Mouse (Mus musculus) monocyte, adult 2 months (primary cell): ENCODE results near the gene Trpv2.
A peak's percentile ranks its signal among the peaks of the same experiment; 100 is the strongest.

ENCODE experiments used
- DNase-seq, 2 experiments: peaks; one replicate each; pipeline ENCODE4 v3.0.0; 2022; ENCODE audit warnings: low spot score in 2 of 2, low read depth in 1 of 2

The Trpv2 gene

DNA sequence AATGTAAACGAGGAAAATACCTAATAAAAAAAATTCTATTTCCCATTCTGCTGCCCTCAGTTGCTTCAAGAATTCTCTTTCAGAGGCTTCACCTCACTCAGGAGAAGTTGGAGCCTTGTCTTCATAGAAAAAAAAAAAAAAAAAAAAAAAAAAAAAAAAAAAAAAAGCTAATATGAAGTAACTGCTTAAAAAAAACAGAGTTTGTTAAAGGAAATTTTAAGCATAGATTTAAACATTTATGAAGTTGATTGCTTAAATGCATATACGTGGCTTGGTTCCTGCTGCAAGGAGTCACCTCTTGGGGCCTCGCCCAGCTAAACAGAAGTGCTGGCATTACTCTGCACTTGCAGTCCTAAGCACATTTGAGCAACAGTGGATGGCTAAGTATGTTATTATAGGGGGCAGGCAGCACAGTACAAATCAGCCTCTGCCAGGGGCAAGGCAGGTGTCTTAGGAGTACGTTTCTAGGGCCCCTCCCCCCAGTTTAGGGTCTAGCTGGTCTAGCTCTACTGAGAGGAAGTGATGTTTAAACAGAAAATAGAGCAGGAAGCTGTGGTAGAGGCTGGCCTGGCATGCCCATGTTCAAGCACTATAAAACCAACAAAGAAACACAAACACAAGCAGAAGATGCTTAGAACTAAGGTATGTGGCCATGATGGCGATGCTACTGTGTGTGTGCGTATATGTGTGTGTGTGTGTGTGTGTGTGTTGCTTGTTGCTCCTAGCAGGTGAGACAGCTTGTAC lies at the start of gene Trpv2:
Gene Trpv2 (plus strand): TSS at position 528 of the 744 bp plus-strand sequence.
- DNase-seq, result no peak

DNA sequence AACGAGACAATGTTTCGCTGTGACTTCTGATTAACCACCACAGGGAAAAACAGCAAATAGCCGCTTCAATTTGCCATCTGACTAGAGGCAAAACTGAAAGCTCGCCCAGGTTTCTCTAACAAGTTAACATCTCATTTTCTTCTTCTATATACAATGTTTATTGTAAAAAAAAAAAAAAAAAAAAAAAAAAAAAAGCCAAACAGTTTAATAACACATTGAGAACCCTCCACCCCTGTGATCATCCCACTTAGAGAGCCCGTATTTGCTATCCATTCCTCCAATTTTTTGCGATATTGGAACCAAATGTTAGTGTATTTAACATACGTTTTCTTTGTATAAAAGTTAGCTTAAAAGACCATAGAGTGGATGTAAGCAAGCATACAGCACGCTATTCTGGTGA lies 37.2 kb upstream of the Trpv2 start:
- DNase-seq, result no peak

DNA sequence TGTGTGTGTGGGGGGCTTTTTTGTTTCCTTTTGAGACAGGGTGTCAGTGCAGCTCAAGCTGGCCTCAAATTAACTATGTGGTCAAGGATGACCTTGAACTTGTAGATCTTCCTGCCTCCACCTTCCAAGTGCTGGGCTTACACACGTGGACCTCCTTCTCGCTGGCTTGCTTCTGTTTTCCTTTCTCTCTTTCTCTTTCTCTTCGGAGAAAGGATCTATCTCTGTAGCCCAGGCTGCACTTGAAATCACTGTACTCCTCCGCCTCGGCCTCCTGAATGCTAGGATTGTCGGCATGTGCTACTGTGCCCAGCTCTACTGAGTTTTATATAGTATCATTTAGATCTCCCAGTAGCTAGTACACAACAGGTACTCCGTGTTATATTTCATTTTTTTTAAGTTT lies 36.7 kb upstream of the Trpv2 start:
- DNase-seq, result no peak

DNA sequence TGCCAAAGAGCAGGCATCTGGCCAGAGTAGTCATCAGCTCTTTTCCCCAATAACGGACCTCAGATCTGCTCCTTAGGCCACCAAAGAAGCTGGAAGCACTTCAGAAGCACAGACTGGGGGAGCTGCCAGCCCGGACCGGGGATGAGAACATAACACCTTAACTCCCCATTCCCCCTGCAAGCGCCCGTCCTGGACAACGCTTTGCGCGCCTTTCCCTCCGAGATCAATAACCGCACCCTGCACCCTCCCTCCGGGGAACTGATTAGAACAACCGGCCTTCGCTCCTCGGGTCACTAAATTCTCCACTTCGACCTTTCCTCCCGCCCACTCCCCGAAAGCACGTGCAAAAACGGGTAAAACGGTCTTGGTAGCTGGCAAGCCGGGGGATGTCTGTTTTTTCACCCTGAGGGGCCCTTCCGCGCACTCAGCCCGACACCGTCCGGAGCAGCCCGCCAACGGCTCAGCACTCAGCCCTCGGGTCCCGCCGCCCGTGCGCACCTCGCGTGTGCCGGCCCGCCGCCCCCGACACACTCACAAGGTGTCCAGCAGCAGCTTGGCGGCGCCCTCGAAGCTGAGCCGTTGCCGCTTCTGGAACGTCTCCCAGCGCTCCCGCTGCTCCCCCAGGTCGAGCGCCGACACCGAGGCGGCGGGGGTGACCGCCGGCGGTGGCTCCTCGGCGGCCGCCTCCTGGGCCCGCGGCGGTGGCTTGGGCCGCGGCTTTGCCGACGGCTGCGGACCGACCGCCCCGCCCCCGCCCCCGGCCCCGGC lies 35.8 kb upstream of the Trpv2 start:
- no peak for DNase-seq

DNA sequence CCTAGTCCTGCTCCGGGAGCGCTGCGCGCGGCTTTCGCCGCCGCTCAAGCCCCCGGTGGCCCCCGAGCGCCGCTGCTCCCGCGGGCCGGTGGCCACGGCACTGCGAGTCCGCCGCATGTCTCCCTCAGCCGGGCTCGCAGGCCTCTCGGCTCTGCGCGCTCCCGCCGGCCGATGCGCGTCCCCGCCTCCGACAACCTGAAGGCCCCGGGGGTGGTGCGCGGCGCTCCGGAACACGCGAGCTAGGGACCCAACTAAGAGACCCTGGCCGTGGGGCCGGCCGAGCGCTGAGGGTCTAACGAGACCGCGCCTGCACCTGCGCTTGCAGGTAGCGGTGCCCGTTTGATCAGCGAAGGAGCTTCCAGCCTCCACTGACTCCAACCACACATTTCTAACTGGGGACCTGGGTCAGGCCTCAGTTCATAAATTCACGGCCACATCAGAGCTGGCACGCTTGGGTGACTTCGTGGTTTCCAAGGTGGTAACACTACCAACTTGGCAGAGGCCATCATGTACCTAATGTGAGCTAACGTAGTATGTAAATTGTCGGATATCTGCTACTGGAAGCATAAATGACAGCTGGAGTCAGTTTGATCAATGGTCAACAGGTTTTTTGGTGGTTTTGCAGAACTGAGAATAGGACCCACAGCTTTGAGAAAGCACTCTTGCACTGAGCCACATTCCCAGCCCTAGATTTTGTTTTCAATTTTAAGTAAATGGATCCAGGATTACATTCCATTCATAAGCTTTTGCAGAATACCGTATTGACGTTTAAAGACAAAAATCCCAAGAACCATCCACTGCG lies 35.0 kb upstream of the Trpv2 start, which contains the start of gene Cenpv:
Gene Cenpv (minus strand): TSS at position 173 of the 802 bp plus-strand sequence.
- DNase-seq, result no peak

DNA sequence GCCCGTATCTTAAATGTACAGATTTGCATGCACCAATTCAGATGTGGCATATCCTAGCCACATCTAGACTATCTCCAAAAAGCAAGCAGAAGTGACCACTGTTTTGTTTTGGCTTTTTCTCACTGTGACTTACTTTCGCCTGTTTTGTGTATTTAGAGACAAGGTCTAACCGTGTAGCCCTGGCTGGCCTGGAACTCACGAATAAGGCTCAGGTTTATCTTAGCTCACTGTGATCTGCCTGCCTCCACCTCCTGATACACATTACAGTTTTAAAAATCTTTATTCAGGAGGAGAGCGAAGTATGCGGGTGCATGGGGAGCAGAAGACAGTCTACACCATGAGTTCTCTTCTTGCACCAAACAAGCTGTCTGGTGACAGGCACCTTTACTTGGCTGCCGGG lies 34.1 kb upstream of the Trpv2 start:
- DNase-seq, result no peak

DNA sequence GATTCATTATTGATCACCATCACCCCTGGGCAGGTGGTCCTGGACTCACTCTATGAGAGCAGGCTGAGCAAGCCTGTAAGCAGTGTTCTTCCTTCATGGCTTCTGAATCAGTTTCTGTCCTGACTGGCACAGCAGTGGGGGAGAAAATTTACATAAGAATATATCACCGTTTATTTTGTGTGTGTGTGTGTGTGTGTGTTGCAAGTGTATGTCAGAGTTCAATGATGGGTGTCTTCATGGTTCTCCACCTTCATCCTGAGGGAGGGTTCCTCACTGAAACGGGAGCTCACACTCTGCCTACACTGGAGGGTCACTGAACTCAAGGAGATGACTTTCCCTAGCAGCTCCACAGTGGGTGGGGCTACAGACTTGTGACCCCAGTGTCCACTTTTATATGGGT lies 33.3 kb upstream of the Trpv2 start:
- DNase-seq, result no peak

DNA sequence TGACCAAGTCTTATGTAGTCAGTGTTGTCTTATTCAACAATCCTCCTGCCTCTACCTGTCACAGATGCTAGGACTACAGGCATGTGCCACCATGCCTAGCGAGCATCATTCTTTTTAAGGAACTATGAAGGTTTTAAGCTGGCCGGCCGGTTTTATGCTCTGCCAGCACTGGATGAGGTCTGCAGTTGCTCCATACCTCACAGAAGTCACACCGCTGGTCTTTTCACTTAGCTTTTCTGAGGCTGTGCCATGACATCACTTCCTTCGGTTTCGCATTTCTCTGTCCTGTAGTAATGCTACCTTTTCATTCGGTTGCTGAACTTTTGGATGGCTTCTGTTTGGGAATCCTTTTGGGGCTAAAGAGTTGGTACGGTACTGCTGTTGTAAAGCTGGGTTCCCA lies 32.7 kb upstream of the Trpv2 start:
- no peak for DNase-seq

DNA sequence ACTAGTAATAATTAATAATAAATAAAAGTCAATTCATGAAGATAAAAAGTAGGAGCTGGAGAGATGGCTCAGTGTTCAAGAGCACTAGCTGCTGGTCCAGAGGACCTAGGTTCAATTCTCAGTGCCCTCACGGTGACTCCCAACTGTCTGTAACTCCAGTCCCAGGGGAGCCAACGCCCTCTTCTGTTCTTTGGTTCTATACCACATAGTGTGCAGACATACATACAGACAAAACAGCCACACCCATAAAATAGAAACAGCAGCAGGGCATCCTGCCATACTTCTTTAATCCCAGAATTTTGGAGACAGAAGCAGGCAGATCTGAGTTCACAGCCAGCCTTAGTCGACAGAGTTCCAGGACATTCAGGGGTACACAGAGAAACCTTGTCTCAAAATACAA lies 30.3 kb upstream of the Trpv2 start:
- no peak for DNase-seq

DNA sequence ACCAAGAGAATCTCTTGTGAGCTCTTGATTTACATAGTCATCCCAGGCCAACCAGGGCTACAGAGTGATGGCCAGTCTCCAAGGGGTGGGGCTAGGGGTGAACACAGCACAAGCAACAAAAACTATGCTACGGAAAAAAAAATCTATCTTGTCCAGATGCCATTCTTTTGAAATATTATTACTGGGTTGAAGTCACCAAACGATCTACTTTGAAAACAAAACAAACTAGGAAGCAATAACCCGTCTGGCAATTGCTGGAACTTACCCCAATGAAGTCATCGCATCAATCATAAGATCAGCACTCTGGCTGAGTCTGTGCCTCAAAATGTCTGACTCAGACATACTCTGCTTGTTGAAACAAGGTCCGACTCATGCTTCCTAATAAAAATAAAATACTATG lies 24.5 kb upstream of the Trpv2 start:
- DNase-seq, result peak; percentile 28 to 43

DNA sequence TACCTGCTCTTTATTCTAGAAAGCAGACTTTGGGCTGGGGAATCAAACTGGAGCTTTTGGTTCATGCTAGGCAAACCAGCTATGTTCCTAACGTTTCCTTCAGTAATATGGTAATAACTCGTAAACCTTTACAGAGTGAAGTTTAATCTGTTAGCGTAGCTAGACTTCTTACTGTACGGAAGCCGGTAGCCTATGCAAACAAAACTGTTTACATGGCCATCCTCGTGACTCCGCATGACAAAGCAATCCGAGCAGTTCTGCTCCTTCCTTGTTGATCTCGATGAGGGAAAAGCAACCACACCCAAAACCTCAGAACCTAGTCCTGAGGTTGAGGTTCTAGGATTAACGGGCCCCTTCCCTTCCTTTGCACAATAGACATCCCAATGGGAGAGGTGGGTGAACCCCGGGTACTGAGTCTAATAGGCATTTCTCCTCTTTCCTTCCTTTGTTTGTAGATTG lies 24.0 kb upstream of the Trpv2 start:
- DNase-seq, result peak; percentile 71 to 80

DNA sequence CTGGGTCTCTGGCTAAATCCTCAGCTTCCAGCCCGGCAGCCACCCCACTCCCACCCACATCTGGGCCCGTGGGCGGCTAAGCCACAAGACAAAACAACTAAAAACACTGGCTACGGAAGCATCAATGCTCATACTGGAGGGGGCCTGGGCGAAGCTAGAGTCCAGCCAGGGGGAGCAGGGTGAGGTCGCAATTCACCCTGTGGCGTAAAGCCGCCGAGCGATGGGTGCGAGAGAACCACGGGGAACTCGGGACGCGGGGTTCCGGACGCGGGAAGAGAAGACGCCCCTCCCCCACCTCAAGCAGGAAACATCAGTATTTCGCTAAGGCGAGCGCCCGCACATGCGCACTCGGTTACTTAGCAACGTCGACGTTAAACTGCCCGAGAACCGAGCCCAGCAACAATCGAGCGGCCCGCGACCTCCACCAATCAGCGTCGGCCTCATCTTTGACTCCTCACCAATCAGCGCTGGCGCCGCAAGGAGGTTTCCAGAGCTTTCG lies 23.5 kb upstream of the Trpv2 start, which contains the start of gene Ubb:
Gene Ubb (plus strand): TSS at position 445 of the 499 bp plus-strand sequence.
- peak; percentile 96 to 97 for DNase-seq

DNA sequence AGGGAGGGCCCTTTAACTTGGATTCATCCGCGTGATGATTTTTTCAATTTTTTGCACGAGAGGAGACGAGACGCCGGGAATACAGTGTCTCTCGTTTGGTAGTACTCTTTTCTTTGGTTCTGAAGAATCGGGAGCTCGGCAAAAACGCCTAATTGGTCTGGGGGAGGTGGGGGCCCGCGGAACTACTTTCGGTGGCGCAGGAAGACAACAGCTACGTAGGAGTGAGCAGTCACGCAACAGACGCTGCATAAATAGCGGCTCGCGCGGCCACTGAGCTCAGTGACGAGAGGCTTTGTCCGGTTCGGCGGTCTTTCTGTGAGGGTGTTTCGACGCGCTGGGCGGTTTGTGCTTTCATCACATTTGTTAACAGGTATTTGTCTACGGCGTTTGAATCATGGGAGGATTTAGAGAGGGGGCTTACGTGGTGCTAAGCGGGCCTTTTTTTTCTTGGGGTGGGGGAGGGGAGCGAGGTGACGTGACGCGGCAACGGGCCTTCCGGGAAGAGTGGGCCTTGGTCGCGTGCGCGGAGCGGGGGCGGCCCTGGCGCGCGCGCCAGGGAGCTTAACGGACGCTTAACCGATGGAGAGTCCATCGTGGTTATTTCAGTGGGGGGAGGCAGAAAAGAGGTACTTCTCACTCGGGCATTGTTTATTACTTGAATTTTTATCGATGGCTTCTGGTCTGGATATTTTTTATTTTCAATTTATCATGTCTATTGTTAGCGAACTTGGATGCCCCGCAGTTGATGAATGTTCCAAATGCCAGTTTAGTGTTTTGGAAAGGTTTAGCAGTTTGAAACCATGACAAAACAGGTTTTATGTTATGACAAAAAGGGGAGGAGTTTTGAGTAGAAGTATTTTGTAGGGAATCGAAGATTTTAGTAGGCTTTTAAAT lies 22.8 kb upstream of the Trpv2 start:
- peak; percentile 75 to 88 for DNase-seq

DNA sequence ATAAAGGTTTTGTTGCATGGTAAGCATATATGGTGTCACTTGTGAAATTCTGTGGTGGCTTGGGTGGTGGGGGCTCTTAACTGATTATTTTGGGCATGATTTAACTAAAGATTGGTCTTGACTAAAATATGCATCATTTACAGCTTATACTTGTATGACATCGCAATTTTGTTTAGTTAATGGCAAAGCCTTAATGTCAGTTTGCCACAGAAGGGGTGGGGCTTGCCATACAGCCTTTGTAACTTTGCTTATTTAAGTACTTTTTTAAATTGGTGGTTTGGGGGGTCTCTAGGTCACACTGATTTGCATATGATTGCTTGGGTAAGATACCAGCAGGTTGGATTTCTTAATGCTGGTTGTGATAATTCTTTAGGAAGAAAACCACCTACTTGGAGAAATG lies 21.1 kb upstream of the Trpv2 start:
- no peak for DNase-seq

DNA sequence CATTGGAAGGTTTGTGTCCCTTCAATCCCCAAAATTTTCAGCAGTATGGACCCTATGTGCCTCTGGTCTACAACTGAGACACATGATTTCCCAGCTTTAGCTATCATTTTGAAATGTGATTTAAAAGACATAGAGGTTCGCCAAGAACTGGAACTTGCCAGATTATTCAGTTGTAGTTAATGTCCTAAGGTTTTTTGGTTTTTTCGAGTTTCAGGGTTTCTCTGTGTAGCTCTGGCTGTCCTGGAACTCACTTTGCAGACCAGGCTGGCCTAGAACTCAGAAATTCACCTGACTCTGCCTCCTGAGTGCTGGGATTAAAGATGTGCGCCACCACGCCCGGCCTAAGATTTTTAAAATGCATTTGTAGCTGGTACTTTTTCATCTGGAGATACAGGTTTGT lies 20.7 kb upstream of the Trpv2 start:
- DNase-seq, result no peak

DNA sequence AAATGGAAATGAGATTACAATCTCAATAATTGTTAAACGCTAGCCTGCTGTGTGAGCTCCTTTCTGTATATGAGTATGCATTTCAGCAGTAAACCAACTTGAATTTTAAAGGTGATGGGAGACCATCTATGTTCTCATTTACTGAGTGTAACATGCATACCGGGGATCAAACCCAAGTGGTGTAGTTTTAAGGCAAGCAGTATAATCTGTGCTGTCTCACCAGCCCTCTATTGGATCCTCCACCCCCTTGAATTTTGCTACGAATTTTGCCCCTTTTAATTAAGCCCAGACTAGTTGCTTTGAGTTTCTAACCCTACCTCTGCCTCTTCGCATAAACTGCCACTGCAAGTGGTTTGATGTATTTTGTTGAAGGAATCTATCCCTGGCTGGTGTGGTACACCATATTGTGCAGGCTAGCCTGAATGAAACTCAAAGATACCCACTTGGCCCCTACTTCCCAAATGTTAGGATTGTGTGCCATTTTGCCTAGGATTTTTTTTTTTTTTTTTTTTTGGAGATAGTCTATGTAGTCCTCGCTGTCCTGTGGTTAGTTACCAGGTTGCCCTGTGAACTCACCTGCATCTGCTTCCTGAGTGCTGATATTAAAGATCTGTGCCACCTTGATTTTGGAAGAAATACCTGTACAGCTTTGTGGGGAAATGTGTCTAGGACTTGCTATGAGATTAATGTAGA lies 20.0 kb upstream of the Trpv2 start:
- DNase-seq, result no peak

DNA sequence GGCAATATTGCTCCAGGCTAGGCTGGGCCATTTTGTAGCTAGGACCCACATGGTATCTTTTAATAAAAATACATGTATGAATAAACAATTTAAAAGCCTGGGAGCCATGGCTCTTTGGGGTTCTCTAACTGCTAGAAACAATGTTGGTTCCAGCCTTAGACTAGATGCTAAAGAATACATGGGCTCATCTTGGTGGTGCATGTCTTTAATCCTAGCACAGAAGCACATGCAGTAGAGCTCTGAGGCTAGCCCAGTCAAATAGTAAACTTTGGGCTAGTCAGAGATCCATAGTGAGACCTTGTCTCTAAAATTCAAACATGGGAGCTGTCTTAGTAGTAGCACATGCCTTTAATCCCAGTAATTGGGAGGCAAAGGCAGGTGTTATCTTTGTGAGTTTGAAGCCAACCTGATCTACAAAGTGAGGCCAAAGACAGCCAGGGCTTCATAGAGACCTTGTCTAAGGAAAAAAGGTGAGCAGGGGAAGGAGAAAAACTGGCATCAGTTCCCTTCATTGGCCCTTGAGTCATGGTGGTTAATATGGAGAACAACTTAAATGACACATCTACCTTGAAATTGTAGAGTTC lies 19.3 kb upstream of the Trpv2 start:
- no peak for DNase-seq

DNA sequence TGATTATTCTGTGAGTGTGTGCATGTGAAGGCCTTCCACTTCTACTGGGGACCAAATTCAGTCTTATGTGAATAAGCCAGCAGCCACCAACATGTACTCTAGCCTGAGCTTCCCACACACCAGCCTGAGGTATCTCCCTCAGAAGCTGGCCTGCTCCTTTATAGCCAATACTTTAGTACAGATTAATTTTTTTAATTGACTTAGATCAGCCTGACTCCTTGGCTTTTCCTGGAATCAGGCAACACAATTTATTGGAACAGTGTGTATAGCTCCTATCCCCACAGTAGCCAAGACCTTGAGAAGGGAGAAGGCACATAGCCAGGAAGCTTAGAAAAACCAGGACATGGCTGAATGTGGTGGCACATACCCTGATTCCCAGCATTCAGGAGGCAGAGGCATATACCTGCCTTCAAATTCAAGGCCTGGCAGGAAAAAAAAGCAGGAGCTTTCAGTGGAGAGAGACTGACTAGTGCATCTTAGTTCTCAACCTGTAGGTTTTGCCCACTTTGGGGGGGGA lies 18.3 kb upstream of the Trpv2 start:
- no peak for DNase-seq

DNA sequence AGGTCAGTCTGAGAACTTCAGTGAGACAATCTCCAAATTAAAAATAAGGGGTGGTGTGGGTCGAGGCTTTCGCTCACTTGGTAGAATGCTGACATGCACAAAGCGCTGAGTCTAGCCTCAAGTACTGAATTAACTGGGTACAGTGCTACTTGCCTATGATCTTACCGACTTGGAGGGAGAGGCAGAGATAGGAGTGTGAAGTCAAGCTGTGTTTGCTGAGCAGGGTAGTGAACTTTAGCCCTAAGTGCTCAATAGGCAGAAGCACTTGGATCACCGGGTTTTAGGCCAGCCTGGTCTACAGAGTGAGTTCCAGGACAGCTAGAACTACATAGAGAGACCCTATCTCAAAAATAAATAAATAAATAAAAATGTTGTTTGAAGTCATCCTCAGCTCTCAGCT lies 17.1 kb upstream of the Trpv2 start:
- DNase-seq, result no peak
